Mouse (Mus musculus): ENCODE measurements around the gene Cfap43. TPM values are rescaled to one million over a fixed set of nuclear protein-coding genes. Genes with fewer than 3 reads are reported as not detected.
A peak's percentile ranks its signal among the peaks of the same experiment; 100 is the strongest.

The Cfap43 gene
- polyA plus RNA-seq, 1 experiment from 2014 or later, result 1.7 TPM

GRCm38 (mm10) chr19:47908961-47909371 is 10.1 kb downstream of the Cfap43 start:
- ATAC-seq, result peak; percentile 53
- peak overlapping the region; percentile 58; the same call in 1 of the 2 replicates for H3K4me2 ChIP-seq (ENCODE audit: low read length)
- peak overlapping the region; percentile 84; the same call in 1 of the 2 replicates for H3K27ac ChIP-seq (ENCODE audit: low read length)
- H3K4me3 ChIP-seq (ENCODE audit: low read depth, low read length), result no peak overlapping the region
- H3K9ac ChIP-seq (ENCODE audit: low read depth, low read length), result 0 out of 2 replicates have a peak overlapping the region, but pooled peaks have one; percentile 8
- peaks cover 8% of the 10 kb centered on the region for H3K4me1 ChIP-seq (ENCODE audit: control insufficient read depth, insufficient read depth, low read length)
- no peaks in the 10 kb centered on the region for H3K9me3 ChIP-seq (replicated peaks; ENCODE audit: control insufficient read depth, low read length, poor library complexity, severe bottlenecking)
- H3K27me3 ChIP-seq (ENCODE audit: control insufficient read depth, insufficient read depth, low read depth, low read length), result no peaks in the 10 kb centered on the region
- no peaks in the 10 kb centered on the region for H3K36me3 ChIP-seq (ENCODE audit: control insufficient read depth, insufficient read depth, low read length)
- 25% methylated on average over 6 of the region's 6 CpGs for WGBS

DNA sequence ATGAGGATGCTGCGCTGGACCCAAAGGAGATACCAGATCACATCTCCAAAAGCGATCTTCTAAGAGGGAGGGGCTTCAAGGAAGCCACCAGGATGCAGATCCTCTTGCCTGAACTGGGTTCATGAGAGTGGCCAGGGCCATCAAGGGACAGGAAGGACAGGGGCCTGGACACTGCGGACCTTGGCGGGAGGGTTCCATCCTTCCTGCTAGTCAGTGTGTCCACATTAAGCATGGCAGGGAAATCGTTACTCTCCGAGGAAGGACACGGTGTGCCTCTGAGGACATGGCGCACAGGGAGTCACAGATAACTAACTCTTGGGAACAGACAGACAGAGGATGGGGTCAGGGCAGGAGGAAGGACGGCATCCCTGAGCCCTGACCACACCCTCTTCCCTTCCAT is 11.5 kb downstream of the Cfap43 start:
- 98% methylated on average over 9 of the region's 9 CpGs for WGBS
- Histone ChIP-seq H3K36me3 (ENCODE audit: control insufficient read depth, insufficient read depth, low read length) (no peaks in the 10 kb centered on the region), H3K4me1 (ENCODE audit: control insufficient read depth, insufficient read depth, low read length) (peaks cover 8% of the 10 kb centered on the region), H3K9me3 (replicated peaks; ENCODE audit: control insufficient read depth, low read length, poor library complexity, severe bottlenecking) (no peaks in the 10 kb centered on the region), H3K27me3 (ENCODE audit: control insufficient read depth, insufficient read depth, low read depth, low read length) (no peaks in the 10 kb centered on the region), H3K9ac (ENCODE audit: low read depth, low read length) (no peak overlapping the region), H3K27ac (ENCODE audit: low read length) (no peak overlapping the region), H3K4me2 (ENCODE audit: low read length) (no peak overlapping the region), H3K4me3 (ENCODE audit: low read depth, low read length) (no peak overlapping the region)
- no peak for ATAC-seq

DNA sequence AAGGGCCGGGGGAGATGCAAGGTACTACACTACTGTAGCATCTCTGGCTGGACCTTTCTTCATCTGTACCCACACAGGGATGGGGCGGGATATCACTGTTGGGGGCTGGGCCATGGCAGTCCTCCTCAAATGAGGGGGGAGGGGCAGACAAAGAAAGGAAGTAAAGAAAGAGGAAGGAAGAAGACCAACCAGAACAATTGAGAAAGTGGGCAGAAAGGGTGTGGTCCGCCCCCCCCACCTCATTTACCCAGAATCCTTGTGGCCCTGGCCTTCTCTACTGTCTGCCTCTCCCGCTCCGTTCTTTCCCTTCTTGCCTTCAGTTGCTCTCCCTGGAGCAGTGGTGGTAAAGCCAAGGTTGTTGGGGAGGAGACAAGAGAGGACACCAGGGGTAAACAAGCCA is 13.5 kb downstream of the Cfap43 start:
- H3K27me3 ChIP-seq (ENCODE audit: control insufficient read depth, insufficient read depth, low read depth, low read length), result no peaks in the 10 kb centered on the region
- peaks cover 8% of the 10 kb centered on the region for H3K4me1 ChIP-seq (ENCODE audit: control insufficient read depth, insufficient read depth, low read length)
- no peaks in the 10 kb centered on the region for H3K9me3 ChIP-seq (replicated peaks; ENCODE audit: control insufficient read depth, low read length, poor library complexity, severe bottlenecking)
- 93% methylated on average over 5 of the region's 5 CpGs for WGBS
- H3K4me3 ChIP-seq (ENCODE audit: low read depth, low read length), result no peak overlapping the region
- H3K4me2 ChIP-seq (ENCODE audit: low read length), result no peak overlapping the region
- H3K27ac ChIP-seq (ENCODE audit: low read length), result no peak overlapping the region
- no peak for ATAC-seq
- no peak overlapping the region for H3K9ac ChIP-seq (ENCODE audit: low read depth, low read length)
- no peaks in the 10 kb centered on the region for H3K36me3 ChIP-seq (ENCODE audit: control insufficient read depth, insufficient read depth, low read length)

DNA sequence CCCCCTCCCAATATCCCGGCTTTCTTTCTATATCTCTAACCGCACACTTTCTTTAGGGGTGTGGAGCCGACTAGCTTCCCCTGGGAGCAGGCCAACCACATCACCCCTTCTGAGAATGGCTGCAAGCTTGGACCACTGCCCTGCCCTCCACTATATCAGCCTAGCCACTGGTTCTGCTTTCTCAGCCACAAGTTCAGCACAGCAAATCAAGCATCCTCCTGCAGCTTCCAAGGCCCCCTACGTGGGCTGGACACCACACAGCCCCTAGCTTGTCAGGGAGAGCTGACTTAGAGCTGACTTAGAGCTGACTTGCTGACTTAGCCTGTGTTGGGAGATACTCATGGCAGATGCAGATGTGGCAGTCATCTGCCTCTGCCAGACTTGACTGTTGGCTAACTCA is 14.0 kb downstream of the Cfap43 start:
- H3K27ac ChIP-seq (ENCODE audit: low read length), result no peak overlapping the region
- ATAC-seq, result no peak
- H3K9me3 ChIP-seq (replicated peaks; ENCODE audit: control insufficient read depth, low read length, poor library complexity, severe bottlenecking), result no peaks in the 10 kb centered on the region
- H3K9ac ChIP-seq (ENCODE audit: low read depth, low read length), result no peak overlapping the region
- no peak overlapping the region for H3K4me3 ChIP-seq (ENCODE audit: low read depth, low read length)
- H3K27me3 ChIP-seq (ENCODE audit: control insufficient read depth, insufficient read depth, low read depth, low read length), result no peaks in the 10 kb centered on the region
- no peak overlapping the region for H3K4me2 ChIP-seq (ENCODE audit: low read length)
- peaks cover 8% of the 10 kb centered on the region for H3K4me1 ChIP-seq (ENCODE audit: control insufficient read depth, insufficient read depth, low read length)
- H3K36me3 ChIP-seq (ENCODE audit: control insufficient read depth, insufficient read depth, low read length), result no peaks in the 10 kb centered on the region
- 84% methylated on average over 4 of the region's 4 CpGs for WGBS

DNA sequence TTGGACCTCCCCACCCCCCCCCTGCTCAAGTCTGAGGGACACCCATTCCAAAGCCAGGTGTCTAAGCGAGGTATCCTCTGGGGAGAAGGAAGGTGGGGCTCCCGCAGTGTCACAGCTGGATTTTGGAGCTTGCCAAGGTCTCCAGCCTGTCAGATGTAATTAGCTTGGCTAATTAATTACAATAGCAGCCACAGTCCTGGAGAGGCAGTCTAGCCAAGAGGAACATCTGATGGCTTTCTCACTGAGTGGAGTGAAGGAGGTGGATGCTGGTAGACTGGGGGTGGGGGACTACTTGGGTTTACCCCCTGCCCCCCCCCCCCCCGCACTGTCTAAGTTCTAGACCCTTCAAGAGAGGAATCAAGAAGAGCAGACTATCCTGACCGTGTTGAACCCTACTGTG is 15.4 kb downstream of the Cfap43 start:
- H3K4me2 ChIP-seq (ENCODE audit: low read length), result no peak overlapping the region
- no peak overlapping the region for H3K4me3 ChIP-seq (ENCODE audit: low read depth, low read length)
- peaks cover 2% of the 10 kb centered on the region; the same call in 1 of the 2 replicates for H3K4me1 ChIP-seq (ENCODE audit: control insufficient read depth, insufficient read depth, low read length)
- H3K27me3 ChIP-seq (ENCODE audit: control insufficient read depth, insufficient read depth, low read depth, low read length), result no peaks in the 10 kb centered on the region
- no peak overlapping the region for H3K27ac ChIP-seq (ENCODE audit: low read length)
- WGBS, result 55% methylated on average over 3 of the region's 4 CpGs
- H3K9me3 ChIP-seq (replicated peaks; ENCODE audit: control insufficient read depth, low read length, poor library complexity, severe bottlenecking), result no peaks in the 10 kb centered on the region
- no peak for ATAC-seq
- no peak overlapping the region for H3K9ac ChIP-seq (ENCODE audit: low read depth, low read length)
- H3K36me3 ChIP-seq (ENCODE audit: control insufficient read depth, insufficient read depth, low read length), result no peaks in the 10 kb centered on the region

DNA sequence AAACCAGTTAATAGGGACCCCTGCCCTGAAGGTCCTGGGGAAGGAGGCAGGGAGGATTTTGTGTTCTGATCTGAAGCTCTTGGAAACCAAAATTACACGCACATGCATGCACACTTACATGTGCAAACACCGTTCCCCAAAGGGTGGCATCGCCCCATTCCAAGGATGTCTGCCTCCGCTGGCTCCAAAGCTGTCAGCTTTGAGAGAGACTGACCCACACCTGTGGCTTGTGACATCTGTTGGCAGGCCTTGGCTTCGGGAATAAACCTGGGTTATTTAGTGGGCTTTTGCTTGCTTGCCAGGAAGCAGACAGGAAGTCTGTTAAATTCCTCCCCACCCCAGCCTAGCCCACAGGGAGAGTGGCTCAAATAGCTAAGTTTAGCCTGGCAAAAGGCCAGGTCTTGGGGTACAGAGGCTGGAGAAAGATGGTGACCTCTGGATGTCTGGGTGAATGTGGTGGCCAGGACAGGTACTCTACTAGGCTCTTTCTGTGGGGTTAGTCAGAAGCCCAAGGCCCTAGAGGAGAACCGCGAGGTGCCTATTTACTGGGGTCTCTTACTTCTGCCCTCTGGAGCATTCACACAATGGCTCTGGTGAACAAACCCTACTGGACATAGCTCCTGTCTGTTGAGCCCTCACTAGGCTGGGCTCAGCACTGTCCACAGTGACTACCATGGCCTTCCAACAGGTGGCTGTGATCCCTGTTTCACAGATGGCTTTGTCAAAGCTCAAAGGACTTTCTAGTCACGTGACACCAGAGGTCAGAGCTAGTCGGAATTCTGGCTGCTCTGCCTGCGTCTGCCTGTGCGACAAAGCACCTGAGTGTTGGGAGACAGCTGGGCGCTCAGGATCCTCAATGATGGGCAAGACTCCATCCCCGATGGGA is 16.5 kb downstream of the Cfap43 start:
- no peak overlapping the region for H3K9ac ChIP-seq (ENCODE audit: low read depth, low read length)
- no peak overlapping the region for H3K27ac ChIP-seq (ENCODE audit: low read length)
- H3K36me3 ChIP-seq (ENCODE audit: control insufficient read depth, insufficient read depth, low read length), result no peaks in the 10 kb centered on the region
- ATAC-seq, result no peak
- H3K4me3 ChIP-seq (ENCODE audit: low read depth, low read length), result no peak overlapping the region
- WGBS, result 77% methylated on average over 13 of the region's 13 CpGs
- no peaks in the 10 kb centered on the region for H3K9me3 ChIP-seq (replicated peaks; ENCODE audit: control insufficient read depth, low read length, poor library complexity, severe bottlenecking)
- no peaks in the 10 kb centered on the region for H3K4me1 ChIP-seq (ENCODE audit: control insufficient read depth, insufficient read depth, low read length)
- no peaks in the 10 kb centered on the region for H3K27me3 ChIP-seq (ENCODE audit: control insufficient read depth, insufficient read depth, low read depth, low read length)
- H3K4me2 ChIP-seq (ENCODE audit: low read length), result no peak overlapping the region

GRCm38 (mm10) chr19:47900558-47900957 is 18.5 kb downstream of the Cfap43 start:
- no peak overlapping the region for H3K27ac ChIP-seq (ENCODE audit: low read length)
- WGBS, result 87% methylated on average over 10 of the region's 10 CpGs
- no peak for ATAC-seq
- H3K9ac ChIP-seq (ENCODE audit: low read depth, low read length), result no peak overlapping the region
- H3K4me1 ChIP-seq (ENCODE audit: control insufficient read depth, insufficient read depth, low read length), result no peaks in the 10 kb centered on the region
- no peak overlapping the region for H3K4me2 ChIP-seq (ENCODE audit: low read length)
- no peaks in the 10 kb centered on the region for H3K36me3 ChIP-seq (ENCODE audit: control insufficient read depth, insufficient read depth, low read length)
- no peak overlapping the region for H3K4me3 ChIP-seq (ENCODE audit: low read depth, low read length)
- H3K27me3 ChIP-seq (ENCODE audit: control insufficient read depth, insufficient read depth, low read depth, low read length), result no peaks in the 10 kb centered on the region
- H3K9me3 ChIP-seq (replicated peaks; ENCODE audit: control insufficient read depth, low read length, poor library complexity, severe bottlenecking), result no peaks in the 10 kb centered on the region

GRCm38 (mm10) chr19:47900012-47900411 is 19.1 kb downstream of the Cfap43 start:
- no peaks in the 10 kb centered on the region for H3K4me1 ChIP-seq (ENCODE audit: control insufficient read depth, insufficient read depth, low read length)
- H3K4me3 ChIP-seq (ENCODE audit: low read depth, low read length), result no peak overlapping the region
- no peaks in the 10 kb centered on the region for H3K27me3 ChIP-seq (ENCODE audit: control insufficient read depth, insufficient read depth, low read depth, low read length)
- no peaks in the 10 kb centered on the region for H3K36me3 ChIP-seq (ENCODE audit: control insufficient read depth, insufficient read depth, low read length)
- 64% methylated on average over 6 of the region's 6 CpGs for WGBS
- H3K27ac ChIP-seq (ENCODE audit: low read length), result no peak overlapping the region
- no peaks in the 10 kb centered on the region for H3K9me3 ChIP-seq (replicated peaks; ENCODE audit: control insufficient read depth, low read length, poor library complexity, severe bottlenecking)
- no peak overlapping the region for H3K9ac ChIP-seq (ENCODE audit: low read depth, low read length)
- H3K4me2 ChIP-seq (ENCODE audit: low read length), result no peak overlapping the region
- no peak for ATAC-seq

- H3K27ac ChIP-seq (ENCODE audit: low read length), result no peak overlapping the region
- H3K4me1 ChIP-seq (ENCODE audit: control insufficient read depth, insufficient read depth, low read length), result no peaks in the 10 kb centered on the region
- ATAC-seq, result no peak
- no peaks in the 10 kb centered on the region for H3K36me3 ChIP-seq (ENCODE audit: control insufficient read depth, insufficient read depth, low read length)
- no peaks in the 10 kb centered on the region for H3K9me3 ChIP-seq (replicated peaks; ENCODE audit: control insufficient read depth, low read length, poor library complexity, severe bottlenecking)
- H3K27me3 ChIP-seq (ENCODE audit: control insufficient read depth, insufficient read depth, low read depth, low read length), result no peaks in the 10 kb centered on the region
- no peak overlapping the region for H3K9ac ChIP-seq (ENCODE audit: low read depth, low read length)
- no peak overlapping the region for H3K4me2 ChIP-seq (ENCODE audit: low read length)
- 93% methylated on average over 8 of the region's 8 CpGs for WGBS
- no peak overlapping the region for H3K4me3 ChIP-seq (ENCODE audit: low read depth, low read length)
These were observed 20.5 kb downstream of the Cfap43 start for GRCm38 (mm10) chr19:47898472-47899079.
